Mouse (Mus musculus) left cerebral cortex, postnatal 14 days (tissue): ENCODE measurements around the gene Ear6. TPM values are rescaled to one million over a fixed set of nuclear protein-coding genes. Genes with fewer than 3 reads are reported as not detected.
"Not testable (repeated sequence)": the region's sequence is repeated elsewhere in the genome, so short reads cannot be mapped to it uniquely, and the experiment has no call there.

Experiments used
- DNase-seq, 2 experiments: peaks; one replicate each; pipeline ENCODE4 v3.0.0; 2021 to 2022; ENCODE audit warnings: low spot score in 2 of 2, mixed read lengths in 1 of 2
- intact Hi-C: fragments of 180-260 bp; cut with DNase I; formaldehyde crosslinking; loops from one replicate; pipeline ENCODE4 v1.15.1; 2025
- long read RNA-seq, 2 experiments: library from polyadenylated mRNA; stranded (forward); transcript quantifications; one replicate each; pipeline ENCODE4 v2.0.0; 2021
- total RNA-seq, 2 experiments: library from RNA; stranded (reverse); gene quantifications; 2 replicates each; pipeline ENCODE4 v1.2.3; 2021

The Ear6 gene
- total RNA-seq = not detected
- long read RNA-seq, experiment 1 = 0 reads
- long read RNA-seq, experiment 2 = 0 reads

GRCm38 (mm10) chr14:51853399-51853798, at the start of gene Ear6:
Gene Ear6 (plus strand): TSS chr14:51853699.
- intact Hi-C loops = no loop called here

DNA sequence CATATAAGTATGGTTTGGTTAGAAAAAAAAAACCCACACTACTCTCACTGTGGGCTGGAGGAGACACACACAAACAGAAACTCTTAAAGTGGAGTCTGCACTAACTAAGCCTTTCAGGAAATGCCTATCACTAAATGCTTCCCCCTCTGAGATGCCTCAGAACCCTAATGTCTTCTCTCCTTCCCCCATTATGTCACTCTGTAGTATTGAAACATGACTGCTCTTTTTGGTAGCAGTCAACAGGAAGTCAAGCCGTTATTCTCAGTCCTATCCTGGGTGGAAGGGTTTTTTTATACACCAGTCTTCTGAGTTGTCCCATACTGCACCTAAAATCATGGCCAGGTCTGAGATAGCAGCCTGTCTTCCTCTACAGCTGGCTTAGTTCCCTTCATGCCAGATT, 26.9 kb upstream of the Ear6 start:
- intact Hi-C loops = no loop called here
- DNase-seq = no peak

More at GRCm38 (mm10) chr14:51853399-51853798, at the start of gene Ear6:
- DNase-seq = no peak

DNA sequence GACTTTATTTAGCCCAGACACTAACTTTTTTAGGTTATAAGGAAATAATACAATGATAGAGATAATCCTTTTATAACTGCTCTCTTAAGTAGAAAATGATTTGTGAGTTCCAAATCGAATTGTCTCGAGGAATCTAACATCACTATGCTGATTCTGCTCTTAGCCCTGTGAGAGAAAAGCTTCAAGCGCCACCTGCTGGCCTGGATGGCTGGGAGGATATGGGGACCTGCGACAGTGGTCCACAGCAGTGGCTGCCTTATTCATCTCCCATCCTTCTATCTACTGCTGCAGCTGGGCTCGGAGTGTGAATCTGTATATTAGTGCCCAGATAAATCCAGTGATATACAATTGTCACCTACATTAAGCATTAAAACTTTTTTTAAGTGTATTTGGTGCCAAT, 25.7 kb upstream of the Ear6 start:
- intact Hi-C loops = not testable (repeated sequence)
- DNase-seq = peak in 1 of 2 experiments; percentile 19

- DNase-seq = no peak
- intact Hi-C loops = no loop called here
Measured at GRCm38 (mm10) chr14:51829188-51829587, 24.3 kb upstream of the Ear6 start.

DNA sequence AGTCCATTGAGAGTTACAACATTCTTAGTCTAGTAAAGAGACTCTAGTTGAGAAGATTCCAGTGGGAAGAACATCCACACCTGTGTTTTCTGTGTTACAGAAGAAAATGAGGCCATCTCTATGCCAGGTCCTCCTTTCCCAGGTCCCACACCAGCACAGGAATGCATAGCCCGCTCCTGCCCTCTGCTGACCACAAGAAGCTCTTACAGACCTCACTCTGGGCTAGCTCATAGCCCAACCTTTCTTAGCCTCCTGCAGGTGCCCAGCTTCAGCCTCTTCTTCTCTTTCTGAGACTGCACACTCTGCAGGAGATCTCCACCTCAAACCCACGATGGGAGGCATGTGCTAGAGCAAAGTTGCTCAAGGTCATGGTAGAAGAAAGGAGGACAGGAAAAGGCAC, 15.0 kb upstream of the Ear6 start:
- DNase-seq, intact Hi-C loops: not testable (repeated sequence)

DNA sequence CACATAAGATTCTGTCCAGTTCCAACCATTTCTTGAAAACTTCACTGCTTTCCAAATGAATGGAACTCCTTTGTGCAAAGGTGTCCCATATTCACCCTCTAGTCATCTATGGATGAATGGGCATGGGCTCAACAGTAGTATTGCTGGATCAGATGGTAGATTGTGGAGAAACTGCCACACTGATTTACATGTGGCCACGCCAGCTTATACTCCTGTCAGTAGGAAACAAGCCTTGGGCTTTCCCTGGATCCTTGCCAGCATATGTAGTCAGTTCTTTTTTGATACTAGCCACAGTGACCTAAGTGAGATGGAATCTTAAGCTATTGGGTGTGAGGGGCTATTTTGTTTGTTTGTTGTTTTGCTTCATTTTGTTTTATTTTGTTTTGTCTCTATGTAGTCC, 11.2 kb upstream of the Ear6 start:
- no peak for DNase-seq
- intact Hi-C loops = no loop called here

- intact Hi-C loops = no loop called here
- no peak for DNase-seq
Measured at GRCm38 (mm10) chr14:51842781-51843180, 10.7 kb upstream of the Ear6 start.

DNA sequence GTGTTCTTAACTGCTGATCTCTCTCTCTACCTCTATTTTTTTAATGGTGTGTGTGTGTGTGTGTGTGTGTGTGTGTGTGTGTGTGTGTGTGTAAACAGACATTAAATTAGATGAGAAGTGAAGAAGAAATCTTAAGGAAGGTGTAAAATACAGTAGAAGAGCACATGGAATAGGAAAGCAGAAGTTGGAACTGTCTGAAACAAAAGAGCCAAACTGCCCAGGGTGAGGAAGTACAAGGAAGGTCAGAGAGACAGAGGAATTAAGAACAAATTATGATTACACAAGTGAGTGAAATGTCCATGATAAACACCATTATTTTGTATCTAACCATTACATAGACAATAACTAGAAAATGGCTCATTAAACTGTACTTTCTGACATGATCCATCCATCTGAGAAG, 9.6 kb upstream of the Ear6 start:
- DNase-seq = no peak
- intact Hi-C loops = no loop called here

- no peak for DNase-seq
- intact Hi-C loops = no loop called here
Measured at GRCm38 (mm10) chr14:51846566-51846965, 6.9 kb upstream of the Ear6 start.

- intact Hi-C loops, DNase-seq: not testable (repeated sequence)
Measured at GRCm38 (mm10) chr14:51851006-51851405, 2.5 kb upstream of the Ear6 start.

DNA sequence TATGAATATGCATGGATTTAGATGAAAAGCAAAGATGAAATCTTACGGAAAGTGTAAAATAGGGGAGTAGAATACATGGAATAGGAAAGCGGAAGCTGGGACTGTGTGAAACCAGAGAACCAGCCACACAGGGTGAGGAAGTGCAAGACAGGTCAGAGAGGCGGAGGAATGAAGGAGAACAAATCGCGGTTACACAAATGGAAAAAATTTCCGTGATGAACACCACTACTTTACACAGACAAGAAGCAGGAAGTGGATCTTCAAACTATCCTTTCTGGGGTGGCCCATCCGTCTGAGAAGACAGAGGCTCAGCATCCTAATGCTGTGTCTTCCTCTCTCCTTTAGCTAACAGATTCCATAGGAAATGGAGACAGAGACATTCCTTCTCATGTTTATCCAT, 1.8 kb downstream of the Ear6 start:
- intact Hi-C loops, DNase-seq: not testable (repeated sequence)

DNA sequence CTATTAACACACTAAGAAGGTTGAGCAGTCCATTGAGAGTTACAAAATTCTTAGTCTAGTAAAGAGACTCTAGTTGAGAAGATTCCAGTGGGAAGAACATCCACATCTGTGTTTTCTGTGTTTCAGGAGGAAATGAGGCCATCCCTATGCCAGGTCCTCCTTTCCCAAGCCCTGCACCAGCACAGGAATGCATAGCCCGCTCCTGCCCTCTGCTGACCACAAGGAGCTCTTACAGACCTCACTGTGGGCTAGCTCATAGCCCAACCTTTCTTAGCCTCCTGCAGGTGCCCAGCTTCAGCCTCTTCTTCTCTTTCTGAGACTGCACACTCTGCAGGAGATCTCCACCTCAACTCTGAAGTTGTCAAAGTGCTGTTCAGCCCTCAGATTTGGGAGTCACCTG, 10.1 kb downstream of the Ear6 start:
- peak in 1 of 2 experiments; percentile 20 for DNase-seq
- intact Hi-C loops = not testable (repeated sequence)

GRCm38 (mm10) chr14:51870756-51871155, 17.3 kb downstream of the Ear6 start:
- intact Hi-C loops = no loop called here
- no peak for DNase-seq

- intact Hi-C loops = no loop called here
- DNase-seq = no peak
Measured at GRCm38 (mm10) chr14:51871741-51872140, 18.2 kb downstream of the Ear6 start.

GRCm38 (mm10) chr14:51877517-51877916, 24.0 kb downstream of the Ear6 start:
- intact Hi-C loops = no loop called here

GRCm38 (mm10) chr14:51883527-51884030, 30.1 kb downstream of the Ear6 start:
- intact Hi-C loops = no loop called here
- DNase-seq = peak; percentile 74 to 95

More at GRCm38 (mm10) chr14:51877517-51877916, 24.0 kb downstream of the Ear6 start:
- no peak for DNase-seq

GRCm38 (mm10) chr14:51884031-51884544, 30.6 kb downstream of the Ear6 start:
- intact Hi-C loops = no loop called here

GRCm38 (mm10) chr14:51884598-51885331, 31.3 kb downstream of the Ear6 start, which contains the start of gene Mettl17:
Gene Mettl17 (plus strand): TSS chr14:51884842.
- intact Hi-C loops = no loop called here

More at GRCm38 (mm10) chr14:51884031-51884544, 30.6 kb downstream of the Ear6 start:
- DNase-seq = no peak

DNA sequence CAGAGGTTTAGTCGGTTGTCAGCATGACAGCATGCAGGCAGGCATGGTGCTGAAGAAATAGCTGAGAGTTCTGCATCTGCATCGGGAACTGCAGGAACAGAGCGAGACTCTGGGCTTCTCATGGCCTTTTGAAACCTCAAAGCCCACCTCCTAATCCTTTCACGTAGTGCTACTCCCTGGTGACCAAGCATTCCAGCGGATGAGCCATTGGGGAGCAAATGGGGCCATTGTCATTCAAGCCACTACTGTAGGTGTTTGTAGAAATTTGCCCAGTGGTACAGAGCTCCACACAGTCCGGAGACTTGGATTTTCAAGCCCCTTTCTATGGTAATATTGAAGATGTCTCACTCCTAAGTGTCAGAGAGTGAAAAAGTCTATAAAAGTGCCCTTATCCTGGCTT, 32.6 kb downstream of the Ear6 start:
- DNase-seq = no peak
- intact Hi-C loops = no loop called here

More at GRCm38 (mm10) chr14:51884598-51885331, 31.3 kb downstream of the Ear6 start, which contains the start of gene Mettl17:
- DNase-seq = peak; percentile 92 to 97

DNA sequence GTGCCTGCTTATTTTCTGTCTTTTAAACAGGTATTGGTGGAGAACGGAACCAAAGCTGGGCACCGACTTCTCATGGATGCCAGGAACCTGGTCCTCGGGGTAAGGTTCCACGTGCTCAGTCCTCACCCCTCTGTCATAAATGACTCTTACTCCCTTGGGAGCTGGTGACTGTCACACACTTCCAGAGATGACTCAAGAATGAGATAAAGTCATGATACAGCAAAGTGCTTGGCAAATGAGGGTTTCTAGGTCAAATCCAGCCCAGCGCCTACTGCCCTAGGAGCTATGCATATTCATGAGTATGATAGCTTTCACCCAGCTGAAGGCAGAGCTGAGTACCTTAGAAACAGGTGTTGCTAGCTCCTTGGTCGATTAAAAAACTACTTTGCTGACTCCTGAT, 36.3 kb downstream of the Ear6 start:
- no peak for DNase-seq
- intact Hi-C loops = no loop called here
